Mouse (Mus musculus): ENCODE measurements at regions not wholly inside any gene's neighbourhood (a gene's known extent, or its start where the extent isn't known, plus 50 kb on each side); places are given as distances from the start of the nearest gene placed in this dataset.

DNA sequence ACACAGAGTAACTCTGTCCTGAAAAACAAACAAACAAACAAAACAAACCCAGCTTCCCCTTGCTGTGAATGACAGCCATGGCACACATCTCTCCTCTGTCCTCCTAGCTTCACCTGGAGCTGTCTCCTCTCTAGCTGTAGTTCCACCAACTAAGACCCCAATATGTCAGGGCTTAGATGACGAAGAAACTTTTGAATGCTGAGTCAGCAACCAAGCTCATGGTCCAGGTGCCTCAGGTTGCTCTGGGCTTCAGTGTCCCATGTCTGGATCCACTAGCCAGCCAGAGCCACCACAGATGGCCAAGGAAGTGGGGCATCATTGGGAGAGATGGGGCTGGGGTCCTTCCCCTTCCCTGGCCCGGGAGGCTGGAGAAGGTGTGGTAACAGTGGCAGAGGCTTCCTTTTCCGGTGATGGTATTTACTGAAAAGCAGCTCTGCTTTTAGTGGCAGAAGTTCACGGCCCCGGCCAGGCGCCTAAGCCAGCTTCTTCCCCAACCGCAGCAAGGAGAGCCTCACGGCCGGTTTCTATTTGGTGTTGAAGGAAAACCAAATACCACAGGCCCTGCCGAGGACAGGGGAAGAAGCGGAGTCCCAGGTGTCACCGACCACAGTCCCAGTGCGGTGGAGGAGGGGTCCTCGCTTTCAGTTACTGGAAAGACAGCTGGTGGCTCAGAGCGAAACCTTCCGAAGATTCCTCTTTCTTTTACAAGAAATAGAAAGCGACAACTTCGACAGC is 115.0 kb upstream of the Tmem189 start:
- H3K9me3 ChIP-seq: no peaks in the 10 kb centered on the region
- H3K27me3 ChIP-seq: no peaks in the 10 kb centered on the region
- no peak for ATAC-seq (ENCODE audit: low FRiP score, low read depth)
- H3K4me1 ChIP-seq (replicated peaks): no peaks in the 10 kb centered on the region
- WGBS: 66% methylated on average over 18 of the region's 18 CpGs
- H3K27ac ChIP-seq (replicated peaks): no peak overlapping the region
- H3K4me2 ChIP-seq: no peak overlapping the region
- no peaks in the 10 kb centered on the region for H3K36me3 ChIP-seq
- H3K9ac ChIP-seq: no peak overlapping the region
- H3K4me3 ChIP-seq: no peak overlapping the region

DNA sequence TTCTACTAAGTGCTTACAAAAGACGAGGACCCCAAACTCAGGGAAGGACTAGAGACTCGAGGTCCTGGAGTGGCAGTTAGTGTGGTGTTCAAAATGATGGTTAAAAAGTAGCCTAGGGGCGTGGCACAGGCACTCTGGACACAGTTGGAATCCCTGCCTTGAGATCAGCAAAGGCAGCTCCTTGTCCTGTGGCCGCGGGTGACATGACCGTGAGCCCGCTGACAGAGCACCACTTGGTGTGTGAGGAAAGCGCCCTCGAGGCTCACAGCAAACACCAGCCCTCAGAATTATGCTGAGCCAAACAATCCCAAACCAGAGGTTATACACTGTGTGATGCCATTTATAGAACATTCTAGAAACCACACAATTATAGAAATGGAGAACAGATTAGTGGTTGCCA is 112.9 kb upstream of the Tmem189 start:
- Histone ChIP-seq H3K9ac (no peak overlapping the region), H3K27ac (replicated peaks) (no peak overlapping the region), H3K4me1 (replicated peaks) (no peaks in the 10 kb centered on the region), H3K4me3 (no peak overlapping the region), H3K9me3 (no peaks in the 10 kb centered on the region), H3K36me3 (no peaks in the 10 kb centered on the region), H3K27me3 (no peaks in the 10 kb centered on the region), H3K4me2 (no peak overlapping the region)
- no peak for ATAC-seq (ENCODE audit: low FRiP score, low read depth)
- 83% methylated on average over 9 of the region's 9 CpGs for whole genome bisulfite sequencing

DNA sequence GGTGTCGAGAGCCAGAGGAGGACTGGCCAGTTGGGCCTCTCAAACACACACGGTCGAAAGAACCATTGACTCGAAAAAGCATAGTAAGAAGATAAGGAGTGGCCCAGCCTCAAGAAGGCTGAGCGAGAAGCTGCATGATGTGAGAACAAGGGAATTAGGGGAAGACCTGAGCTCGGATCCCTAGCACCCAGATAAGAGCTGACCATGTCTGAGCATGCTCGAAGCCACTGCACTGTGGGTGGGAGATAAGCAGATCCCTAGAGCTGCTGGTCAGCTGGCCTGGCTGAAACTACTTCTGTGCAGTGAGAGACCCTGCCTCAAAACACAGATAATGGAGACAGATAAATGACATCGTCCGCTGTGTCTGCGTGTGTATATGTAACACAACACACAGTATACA is 111.8 kb upstream of the Tmem189 start:
- H3K27ac ChIP-seq (replicated peaks): no peak overlapping the region
- H3K36me3 ChIP-seq: no peaks in the 10 kb centered on the region
- H3K4me1 ChIP-seq (replicated peaks): no peaks in the 10 kb centered on the region
- no peaks in the 10 kb centered on the region for H3K27me3 ChIP-seq
- no peak overlapping the region for H3K4me3 ChIP-seq
- H3K9ac ChIP-seq: no peak overlapping the region
- H3K4me2 ChIP-seq: no peak overlapping the region
- no peak for ATAC-seq (ENCODE audit: low FRiP score, low read depth)
- WGBS: 92% methylated on average over 10 of the region's 10 CpGs
- H3K9me3 ChIP-seq: no peaks in the 10 kb centered on the region

DNA sequence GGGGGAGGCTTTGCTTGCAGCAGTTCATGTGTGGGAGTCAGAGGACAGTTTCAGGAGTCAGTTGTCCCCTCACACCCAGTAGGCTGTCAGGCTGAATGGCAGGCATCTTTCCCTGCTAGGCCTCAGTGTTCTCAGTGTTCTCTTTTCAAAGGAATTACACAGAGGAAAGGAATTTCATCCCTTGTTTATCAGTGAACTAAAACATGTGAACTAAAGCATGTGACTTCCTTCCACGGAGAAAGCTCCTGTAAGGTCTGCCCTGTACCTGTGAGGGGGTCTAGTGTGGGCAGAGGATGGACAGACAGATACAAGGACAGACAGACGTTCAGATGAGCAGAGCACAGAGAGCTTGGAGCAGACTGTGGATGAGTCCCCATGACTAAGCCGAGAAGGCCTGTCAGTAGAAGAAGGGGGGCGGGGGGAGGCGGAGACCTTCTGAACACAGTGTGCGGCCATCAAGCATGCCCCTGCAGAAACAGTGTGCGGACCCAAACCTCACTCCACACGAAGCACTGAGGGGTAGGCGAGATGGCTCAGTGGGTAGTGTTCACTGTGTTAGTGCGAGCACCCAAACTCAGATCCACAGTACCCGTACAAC is 111.1 kb upstream of the Tmem189 start:
- Histone ChIP-seq H3K27ac (replicated peaks) (no peak overlapping the region), H3K27me3 (no peaks in the 10 kb centered on the region), H3K4me1 (replicated peaks) (no peaks in the 10 kb centered on the region), H3K9me3 (no peaks in the 10 kb centered on the region), H3K4me3 (no peak overlapping the region), H3K9ac (no peak overlapping the region), H3K4me2 (no peak overlapping the region), H3K36me3 (no peaks in the 10 kb centered on the region)
- ATAC-seq (ENCODE audit: low FRiP score, low read depth): no peak
- WGBS: 71% methylated on average over 11 of the region's 11 CpGs

DNA sequence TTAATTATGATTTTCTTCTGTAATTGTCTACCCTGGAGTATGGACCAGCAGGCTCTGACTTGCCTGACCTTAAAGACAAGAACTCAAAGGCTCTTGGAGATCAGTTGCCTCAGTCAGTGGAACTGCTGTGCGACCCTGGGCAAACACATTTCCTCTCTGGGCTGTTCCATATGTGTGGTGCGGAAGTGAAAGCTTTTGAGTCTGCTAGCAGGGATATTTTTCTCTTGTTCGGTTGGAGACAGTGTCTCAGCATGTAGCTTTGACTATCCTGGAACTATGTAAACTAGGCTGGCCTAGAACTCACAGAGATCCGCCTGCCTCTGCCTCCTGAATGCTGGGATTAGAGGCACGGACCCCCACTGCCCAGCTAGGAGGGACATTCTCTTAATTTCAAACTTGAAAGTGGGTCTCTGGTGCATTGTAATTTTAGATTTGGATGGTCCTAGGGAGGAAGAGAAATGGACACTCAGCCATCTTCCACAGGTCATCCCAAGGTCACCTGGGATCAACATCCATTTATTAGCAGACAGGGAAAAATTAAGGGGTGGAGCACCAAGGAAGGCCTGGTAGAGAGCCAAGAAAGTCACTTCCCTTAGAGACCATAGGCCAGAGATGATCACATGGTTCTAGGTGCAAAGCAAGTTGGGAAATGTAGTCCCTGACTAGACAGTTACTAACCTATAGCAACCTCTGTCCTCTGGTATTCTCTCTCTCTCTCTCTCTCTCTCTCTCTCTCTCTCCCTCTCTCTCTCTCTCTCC is 110.2 kb upstream of the Tmem189 start:
- WGBS: 93% methylated on average over 5 of the region's 5 CpGs

DNA sequence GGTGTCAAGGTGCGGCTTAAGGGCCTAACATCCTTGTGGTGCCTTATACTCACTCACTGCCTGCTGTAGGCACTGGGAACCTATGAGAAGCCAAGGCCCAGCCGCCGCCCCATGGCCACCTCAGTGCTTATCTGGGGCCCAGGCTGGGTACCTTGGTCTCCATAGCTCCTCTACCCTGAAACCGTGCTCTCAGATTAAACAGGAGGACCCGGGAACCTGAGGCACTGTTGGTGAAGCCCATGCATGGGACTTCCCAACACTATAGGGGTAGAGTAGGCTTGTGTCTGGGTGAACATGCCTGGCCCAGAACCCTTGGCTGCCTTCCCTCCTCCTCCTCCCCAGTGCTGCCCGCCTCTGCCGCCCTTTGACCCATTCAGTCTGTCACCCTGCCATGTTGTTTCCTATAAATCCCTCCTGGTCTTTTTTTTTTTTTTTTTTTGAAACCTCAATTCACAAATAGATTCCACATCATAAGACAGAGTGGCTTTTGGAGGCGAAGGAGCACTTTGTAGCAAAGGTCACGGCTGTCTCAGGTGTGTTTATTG is 109.4 kb upstream of the Tmem189 start:
- no peak overlapping the region for H3K9ac ChIP-seq
- H3K27me3 ChIP-seq: no peaks in the 10 kb centered on the region
- 96% methylated on average over 9 of the region's 9 CpGs for WGBS
- no peaks in the 10 kb centered on the region for H3K9me3 ChIP-seq
- no peak overlapping the region for H3K27ac ChIP-seq (replicated peaks)
- no peaks in the 10 kb centered on the region for H3K36me3 ChIP-seq
- ATAC-seq (ENCODE audit: low FRiP score, low read depth): 0 out of 2 replicates have a peak, but pooled peaks have one; percentile 40
- no peaks in the 10 kb centered on the region for H3K4me1 ChIP-seq (replicated peaks)
- no peak overlapping the region for H3K4me3 ChIP-seq
- no peak overlapping the region for H3K4me2 ChIP-seq

More for the DNA sequence above, 110.2 kb upstream of the Tmem189 start:
- Histone ChIP-seq H3K9ac (no peak overlapping the region), H3K27me3 (no peaks in the 10 kb centered on the region), H3K36me3 (no peaks in the 10 kb centered on the region), H3K4me2 (no peak overlapping the region), H3K27ac (replicated peaks) (no peak overlapping the region), H3K4me3 (no peak overlapping the region), H3K4me1 (replicated peaks) (no peaks in the 10 kb centered on the region), H3K9me3 (no peaks in the 10 kb centered on the region)
- peak; percentile 71; the same call in 1 of the 2 replicates for ATAC-seq (ENCODE audit: low FRiP score, low read depth)

DNA sequence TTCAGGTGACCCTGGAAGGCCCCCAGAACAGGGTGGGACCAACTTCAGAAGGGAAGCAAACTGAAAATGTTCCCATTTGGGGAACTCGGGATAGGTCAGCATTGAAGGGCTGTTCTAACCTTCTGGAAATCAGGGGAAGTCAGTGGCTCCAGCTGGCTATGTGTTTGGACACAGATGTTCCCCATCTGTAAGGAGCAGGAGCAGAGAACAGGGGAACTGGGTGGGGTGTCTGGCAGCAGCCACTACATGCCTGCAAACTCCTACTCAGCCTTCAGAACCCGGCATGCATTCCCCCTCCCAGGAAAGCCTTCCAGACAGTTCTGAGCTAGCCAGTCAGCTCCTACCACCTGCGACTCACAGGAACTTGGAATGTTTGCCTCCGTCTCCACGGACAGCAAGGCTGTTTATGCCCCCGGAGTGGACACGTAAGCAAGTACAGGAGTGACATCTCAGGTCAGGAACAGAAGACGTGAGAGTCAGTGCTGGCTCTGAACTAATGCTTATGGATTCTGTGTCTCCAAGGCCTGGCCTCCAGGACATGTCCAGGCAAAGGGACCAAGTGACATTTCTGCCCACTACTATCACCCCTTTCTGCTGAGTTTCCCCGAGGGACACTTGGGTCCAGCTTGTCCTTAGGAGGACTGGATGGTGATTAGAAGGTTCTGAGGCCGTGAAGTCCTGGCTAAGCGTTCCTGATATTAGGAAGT is 108.6 kb upstream of the Tmem189 start:
- WGBS: 89% methylated on average over 11 of the region's 11 CpGs
- no peak for ATAC-seq (ENCODE audit: low FRiP score, low read depth)
- no peak overlapping the region for H3K9ac ChIP-seq
- no peak overlapping the region for H3K27ac ChIP-seq (replicated peaks)
- H3K4me2 ChIP-seq: no peak overlapping the region
- H3K36me3 ChIP-seq: no peaks in the 10 kb centered on the region
- H3K27me3 ChIP-seq: no peaks in the 10 kb centered on the region
- H3K4me3 ChIP-seq: no peak overlapping the region
- H3K4me1 ChIP-seq (replicated peaks): no peaks in the 10 kb centered on the region
- H3K9me3 ChIP-seq: no peaks in the 10 kb centered on the region

DNA sequence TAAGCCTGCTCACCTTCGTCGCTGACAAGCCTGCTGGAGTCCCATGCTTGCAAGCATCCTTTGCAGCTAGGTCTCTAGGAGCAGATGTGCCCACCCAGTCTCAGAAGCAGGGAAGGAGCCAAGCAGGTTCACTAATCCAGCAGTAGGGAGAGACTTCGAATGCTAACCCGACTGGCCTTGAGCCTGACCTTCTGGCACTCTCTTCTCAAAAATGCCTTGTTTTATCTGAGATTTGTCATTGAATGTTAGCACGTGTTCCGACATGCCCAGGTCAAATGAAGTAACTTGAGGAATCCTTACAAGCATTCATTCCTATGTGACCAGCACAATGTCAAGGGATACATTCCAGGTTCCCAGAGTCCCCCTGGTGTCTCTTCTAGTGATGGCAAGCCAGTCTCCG is 105.9 kb upstream of the Tmem189 start:
- no peaks in the 10 kb centered on the region for H3K4me1 ChIP-seq (replicated peaks)
- no peak overlapping the region for H3K4me2 ChIP-seq
- H3K9me3 ChIP-seq: no peaks in the 10 kb centered on the region
- H3K9ac ChIP-seq: no peak overlapping the region
- ATAC-seq (ENCODE audit: low FRiP score, low read depth): no peak
- H3K27me3 ChIP-seq: no peaks in the 10 kb centered on the region
- H3K36me3 ChIP-seq: no peaks in the 10 kb centered on the region
- no peak overlapping the region for H3K4me3 ChIP-seq
- WGBS: 84% methylated on average over 7 of the region's 7 CpGs
- H3K27ac ChIP-seq (replicated peaks): no peak overlapping the region

DNA sequence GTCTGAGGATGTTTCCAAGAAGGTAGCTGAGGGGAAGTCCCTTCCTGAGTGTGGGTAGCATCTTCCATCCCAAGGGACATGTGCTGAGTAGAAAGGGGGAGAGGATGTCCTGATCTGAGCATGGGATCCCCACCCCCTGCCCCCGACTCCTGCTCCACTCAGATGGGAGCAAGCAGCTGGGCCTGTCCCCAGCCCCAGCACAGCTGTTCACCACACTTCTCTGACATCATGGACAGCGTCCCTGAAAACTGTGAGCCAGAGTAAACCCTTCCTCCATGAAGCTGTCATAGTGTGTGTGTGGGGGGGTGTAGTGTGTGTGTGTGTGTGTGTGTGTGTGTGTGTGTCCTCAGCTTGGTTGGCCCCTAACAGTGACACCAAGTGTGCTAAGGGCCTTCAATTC is 104.3 kb upstream of the Tmem189 start:
- Histone ChIP-seq H3K36me3 (no peaks in the 10 kb centered on the region), H3K27me3 (no peaks in the 10 kb centered on the region), H3K27ac (replicated peaks) (no peak overlapping the region), H3K9me3 (no peaks in the 10 kb centered on the region), H3K4me3 (no peak overlapping the region), H3K9ac (no peak overlapping the region), H3K4me2 (no peak overlapping the region), H3K4me1 (replicated peaks) (no peaks in the 10 kb centered on the region)
- no peak for ATAC-seq (ENCODE audit: low FRiP score, low read depth)
- WGBS: 76% methylated on average over 2 of the region's 2 CpGs

DNA sequence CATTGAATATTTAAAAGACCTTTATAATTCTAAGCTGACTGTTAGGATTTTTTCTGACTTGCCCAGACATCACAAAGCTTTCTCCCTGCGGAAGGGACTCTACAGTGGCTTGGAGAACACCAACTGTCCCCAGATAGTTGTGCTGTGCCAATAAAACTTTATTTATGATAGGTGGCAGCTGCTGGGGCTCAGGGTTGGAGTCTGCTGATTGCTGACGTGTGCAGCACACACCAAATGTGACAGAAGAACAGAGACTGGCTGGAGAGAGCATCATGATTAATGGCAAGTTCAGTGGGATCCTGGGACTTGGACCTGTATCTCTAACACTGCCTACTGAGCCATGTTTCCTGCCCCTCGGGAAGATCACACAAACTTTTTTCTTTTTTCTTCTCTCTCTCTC is 103.1 kb upstream of the Tmem189 start:
- no peaks in the 10 kb centered on the region for H3K4me1 ChIP-seq (replicated peaks)
- no peaks in the 10 kb centered on the region for H3K36me3 ChIP-seq
- no peak overlapping the region for H3K27ac ChIP-seq (replicated peaks)
- H3K4me3 ChIP-seq: no peak overlapping the region
- H3K9me3 ChIP-seq: no peaks in the 10 kb centered on the region
- no peaks in the 10 kb centered on the region for H3K27me3 ChIP-seq
- no peak overlapping the region for H3K9ac ChIP-seq
- H3K4me2 ChIP-seq: no peak overlapping the region
- whole genome bisulfite sequencing: 50% methylated on average over 3 of the region's 3 CpGs
- ATAC-seq (ENCODE audit: low FRiP score, low read depth): no peak

DNA sequence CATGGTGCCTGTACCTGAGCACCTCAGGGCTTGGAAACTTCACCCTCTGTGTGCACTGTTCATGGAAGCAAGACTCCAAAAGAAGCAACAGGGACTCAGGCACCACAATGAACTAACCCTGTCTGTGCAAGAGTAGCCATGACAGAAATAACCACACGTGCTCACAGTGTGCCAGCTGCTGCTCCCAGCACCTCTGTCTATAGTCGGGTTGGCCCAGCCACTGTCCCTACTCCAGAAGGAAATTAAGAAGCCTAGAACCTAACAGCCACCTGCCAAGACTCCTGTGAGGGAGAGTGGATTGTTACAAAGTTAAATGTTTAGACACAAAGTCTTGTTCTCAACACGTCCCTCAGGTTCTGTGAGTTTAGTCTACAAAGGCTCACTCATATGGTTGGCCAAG is 102.7 kb upstream of the Tmem189 start:
- no peak for ATAC-seq (ENCODE audit: low FRiP score, low read depth)
- WGBS: 61% methylated on average over 3 of the region's 3 CpGs
- no peaks in the 10 kb centered on the region for H3K4me1 ChIP-seq (replicated peaks)
- H3K4me3 ChIP-seq: no peak overlapping the region
- H3K27me3 ChIP-seq: no peaks in the 10 kb centered on the region
- no peaks in the 10 kb centered on the region for H3K36me3 ChIP-seq
- H3K9ac ChIP-seq: no peak overlapping the region
- no peak overlapping the region for H3K27ac ChIP-seq (replicated peaks)
- H3K4me2 ChIP-seq: no peak overlapping the region
- H3K9me3 ChIP-seq: no peaks in the 10 kb centered on the region

DNA sequence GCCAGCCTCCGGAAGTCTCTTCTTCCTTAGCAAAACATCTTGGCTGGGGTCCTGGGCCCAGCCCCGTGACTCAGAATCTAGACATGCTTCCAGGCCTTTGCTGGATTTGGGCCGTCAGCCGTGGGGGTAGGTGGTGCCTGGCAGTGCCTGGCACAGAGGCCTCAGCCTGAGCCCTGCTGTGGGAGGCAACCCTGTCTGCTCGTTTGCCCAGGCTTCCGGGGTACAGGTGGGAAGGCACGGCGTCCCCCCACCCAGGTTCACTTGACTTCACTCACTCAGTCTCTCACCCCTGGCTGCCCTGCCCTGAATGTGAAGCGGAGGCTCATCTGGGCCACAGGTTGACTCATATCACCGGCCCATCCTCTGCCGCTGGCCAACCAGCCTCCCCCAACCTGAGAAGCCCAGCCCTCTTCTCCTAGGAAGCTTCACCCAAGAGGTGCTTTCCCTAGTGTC is 99.9 kb upstream of the Tmem189 start:
- H3K4me2 ChIP-seq: no peak overlapping the region
- no peaks in the 10 kb centered on the region for H3K4me1 ChIP-seq (replicated peaks)
- no peak overlapping the region for H3K9ac ChIP-seq
- no peaks in the 10 kb centered on the region for H3K9me3 ChIP-seq
- WGBS: 87% methylated on average over 11 of the region's 11 CpGs
- H3K27me3 ChIP-seq: no peaks in the 10 kb centered on the region
- no peak for ATAC-seq (ENCODE audit: low FRiP score, low read depth)
- H3K36me3 ChIP-seq: no peaks in the 10 kb centered on the region
- H3K27ac ChIP-seq (replicated peaks): no peak overlapping the region
- no peak overlapping the region for H3K4me3 ChIP-seq

All from hindbrain, embryonic 15.5 days (tissue).